Mouse (Mus musculus): Measurements from ENCODE around the gene Dmbx1. TPM values are rescaled to one million over a fixed set of nuclear protein-coding genes. Genes with fewer than 3 reads are reported as not detected.

Dmbx1 gene
- polyA plus RNA-seq (2012; rRNA removed), result not detected in 2 replicates
- not detected in 2 replicates for polyA plus RNA-seq (2014; fragmentation: Nextera tagmentation; extraction: Ambion mirVana)

DNA sequence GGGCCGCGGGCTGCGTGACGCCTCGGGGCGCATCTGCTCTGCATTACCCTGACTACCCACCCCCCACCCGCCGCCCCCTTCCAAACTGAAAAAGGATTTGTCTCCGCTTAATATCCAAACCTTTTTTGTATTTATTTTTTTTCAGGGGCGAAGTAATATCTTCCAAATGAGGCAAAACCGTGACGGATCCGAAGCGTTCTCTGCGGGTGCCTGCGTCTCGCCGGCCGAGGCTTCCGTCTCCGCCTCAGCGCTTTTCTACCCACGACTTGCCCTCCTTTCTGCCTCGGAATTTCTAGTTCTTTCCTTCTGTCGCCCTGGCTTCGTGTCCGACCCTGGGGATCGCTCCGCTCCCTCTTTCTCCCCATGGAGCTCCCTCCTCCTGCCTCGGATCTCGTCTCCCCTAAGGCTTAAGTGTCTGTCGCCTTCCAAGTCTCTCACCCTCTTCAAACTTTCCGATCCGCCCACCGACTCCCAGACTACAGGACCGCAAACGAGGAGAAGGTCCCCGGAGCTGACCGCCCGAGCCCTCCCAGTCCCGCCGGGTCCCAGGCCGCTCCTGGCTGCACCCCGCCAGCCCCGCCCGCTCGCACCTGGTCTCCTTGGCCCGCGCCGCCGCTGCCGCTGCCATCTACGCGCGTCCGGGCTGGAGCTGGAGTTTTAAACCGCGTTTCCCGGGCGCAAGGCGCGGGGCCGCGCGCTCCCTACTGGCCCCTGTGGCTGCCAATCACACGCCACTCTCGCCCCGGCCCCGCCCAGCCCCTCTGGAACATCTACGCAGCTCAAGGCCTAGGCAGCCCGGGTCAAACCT is at the start of gene Dmbx1:
TSS of gene Dmbx1 (minus strand) at position 632 of the 808 bp plus-strand sequence.
- Histone ChIP-seq H3K9ac (replicated peaks) (no peak within 1 kb of the TSS), H3K4me3 (ENCODE audit: insufficient read depth in 1 of 2, low read depth in 2 of 2, low read length in 2 of 2) (peak within 1 kb of the TSS in 1 of 2 experiments; percentile 10; a peak in 1 of 4 replicates), H3K4me1 (replicated peaks; ENCODE audit: control insufficient read depth in 2 of 2, insufficient read depth in 2 of 2, low read length in 1 of 2) (no peaks in the 10 kb centered on the region), H3K4me2 (ENCODE audit: low read depth) (peak within 1 kb of the TSS; percentile 24; the same call in 1 of the 2 replicates), H3K27me3 (ENCODE audit: control insufficient read depth, insufficient read depth, low read length) (peaks cover 99% of the 10 kb centered on the region), H3K9me3 (ENCODE audit: control insufficient read depth, low read length) (no peaks in the 10 kb centered on the region), H3K36me3 (replicated peaks; ENCODE audit: control insufficient read depth, insufficient read depth, low read depth) (no peaks in the 10 kb centered on the region), H3K27ac (no peak within 1 kb of the TSS)
- DNase-seq (ENCODE audit: low read depth in 3 of 3, low spot score in 3 of 3), result no peak
- no peak for ATAC-seq (ENCODE audit: insufficient read depth)
- TF ChIP-seq EP300 (IDR thresholded peaks at IDR 0.05; ENCODE audit: low read depth) (no peak), CTCF (IDR thresholded peaks at IDR 0.05; ENCODE audit: low read depth) (no peak)
- 1% methylated on average over 71 of the region's 71 CpGs for WGBS (ENCODE audit: insufficient replicate concordance)

- WGBS (ENCODE audit: insufficient replicate concordance), result 62% methylated on average over 7 of the region's 7 CpGs
- Histone ChIP-seq H3K36me3 (replicated peaks; ENCODE audit: control insufficient read depth, insufficient read depth, low read depth) (no peaks in the 10 kb centered on the region), H3K4me3 (ENCODE audit: insufficient read depth in 1 of 2, low read depth in 2 of 2, low read length in 2 of 2) (no peak overlapping the region), H3K4me2 (ENCODE audit: low read depth) (no peak overlapping the region), H3K27me3 (ENCODE audit: control insufficient read depth, insufficient read depth, low read length) (no peaks in the 10 kb centered on the region), H3K9ac (replicated peaks) (no peak overlapping the region), H3K9me3 (ENCODE audit: control insufficient read depth, low read length) (no peaks in the 10 kb centered on the region), H3K4me1 (replicated peaks; ENCODE audit: control insufficient read depth in 2 of 2, insufficient read depth in 2 of 2, low read length in 1 of 2) (peaks cover 0 to 3% of the 10 kb centered on the region in 2 experiments; a peak in 2 of 4 replicates), H3K27ac (no peak overlapping the region)
- DNase-seq (ENCODE audit: low read depth in 3 of 3, low spot score in 3 of 3) (no peak), ATAC-seq (ENCODE audit: insufficient read depth) (no peak)
- TF ChIP-seq EP300 (IDR thresholded peaks at IDR 0.05; ENCODE audit: low read depth) (no peak), CTCF (IDR thresholded peaks at IDR 0.05; ENCODE audit: low read depth) (no peak)
Observed at GRCm38 (mm10) chr4:115989382-115989781, 49.7 kb upstream of the Dmbx1 start.

DNA sequence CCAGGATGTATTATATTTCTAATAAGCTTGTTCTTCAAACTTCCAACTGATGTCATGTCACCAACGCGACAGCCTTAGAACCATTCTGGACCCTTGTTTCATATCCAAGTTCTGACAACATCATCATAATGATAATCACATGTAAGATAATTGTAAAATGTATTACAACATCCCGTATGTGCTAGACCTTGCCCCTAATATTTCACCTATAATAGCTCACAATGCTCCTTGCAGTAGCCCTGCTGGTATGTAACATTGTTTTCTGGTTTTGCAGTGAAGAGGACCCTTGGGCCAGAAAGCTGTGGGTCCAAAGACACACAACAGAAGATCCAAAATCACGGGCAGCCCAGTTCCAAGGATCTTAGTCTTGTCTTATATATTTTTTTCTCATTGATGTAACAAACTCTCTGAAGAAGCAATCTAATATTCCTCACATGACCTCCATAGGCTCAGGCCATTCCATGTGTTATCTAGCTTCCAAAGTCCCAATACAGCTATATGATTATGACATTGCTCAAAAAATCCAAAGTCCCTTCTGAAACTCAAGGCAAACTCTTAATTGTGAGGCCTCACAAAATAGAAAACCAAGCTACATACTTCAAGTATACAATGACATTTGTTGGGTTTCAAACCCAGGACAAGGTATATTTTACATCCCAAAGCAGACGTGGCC is 48.3 kb upstream of the Dmbx1 start:
- no peak overlapping the region for H3K9ac ChIP-seq (replicated peaks)
- TF ChIP-seq EP300 (IDR thresholded peaks at IDR 0.05; ENCODE audit: low read depth), result no peak
- TF ChIP-seq CTCF (IDR thresholded peaks at IDR 0.05; ENCODE audit: low read depth), result no peak
- no peaks in the 10 kb centered on the region for H3K27me3 ChIP-seq (ENCODE audit: control insufficient read depth, insufficient read depth, low read length)
- no peaks in the 10 kb centered on the region for H3K36me3 ChIP-seq (replicated peaks; ENCODE audit: control insufficient read depth, insufficient read depth, low read depth)
- 59% methylated on average over 5 of the region's 5 CpGs for WGBS (ENCODE audit: insufficient replicate concordance)
- no peak overlapping the region for H3K27ac ChIP-seq
- no peaks in the 10 kb centered on the region for H3K9me3 ChIP-seq (ENCODE audit: control insufficient read depth, low read length)
- DNase-seq (ENCODE audit: low read depth in 3 of 3, low spot score in 3 of 3) (no peak), ATAC-seq (ENCODE audit: insufficient read depth) (no peak)
- H3K4me3 ChIP-seq (ENCODE audit: insufficient read depth in 1 of 2, low read depth in 2 of 2, low read length in 2 of 2), result no peak overlapping the region
- no peak overlapping the region for H3K4me2 ChIP-seq (ENCODE audit: low read depth)
- H3K4me1 ChIP-seq (replicated peaks; ENCODE audit: control insufficient read depth in 2 of 2, insufficient read depth in 2 of 2, low read length in 1 of 2), result peaks cover 0 to 3% of the 10 kb centered on the region in 2 experiments; a peak in 2 of 4 replicates

GRCm38 (mm10) chr4:115987436-115987835 is 47.7 kb upstream of the Dmbx1 start:
- Histone ChIP-seq H3K27ac (no peak overlapping the region), H3K4me3 (ENCODE audit: insufficient read depth in 1 of 2, low read depth in 2 of 2, low read length in 2 of 2) (no peak overlapping the region), H3K36me3 (replicated peaks; ENCODE audit: control insufficient read depth, insufficient read depth, low read depth) (no peaks in the 10 kb centered on the region), H3K4me2 (ENCODE audit: low read depth) (no peak overlapping the region), H3K27me3 (ENCODE audit: control insufficient read depth, insufficient read depth, low read length) (no peaks in the 10 kb centered on the region), H3K9me3 (ENCODE audit: control insufficient read depth, low read length) (no peaks in the 10 kb centered on the region), H3K9ac (replicated peaks) (no peak overlapping the region), H3K4me1 (replicated peaks; ENCODE audit: control insufficient read depth in 2 of 2, insufficient read depth in 2 of 2, low read length in 1 of 2) (peaks cover 0 to 3% of the 10 kb centered on the region in 2 experiments; a peak in 2 of 4 replicates)
- ATAC-seq (ENCODE audit: insufficient read depth) (no peak), DNase-seq (ENCODE audit: low read depth in 3 of 3, low spot score in 3 of 3) (no peak)
- no peak for TF ChIP-seq EP300 (IDR thresholded peaks at IDR 0.05; ENCODE audit: low read depth)
- no peak for TF ChIP-seq CTCF (IDR thresholded peaks at IDR 0.05; ENCODE audit: low read depth)
- WGBS (ENCODE audit: insufficient replicate concordance), result 72% methylated on average over 1 of the region's 1 CpGs

DNA sequence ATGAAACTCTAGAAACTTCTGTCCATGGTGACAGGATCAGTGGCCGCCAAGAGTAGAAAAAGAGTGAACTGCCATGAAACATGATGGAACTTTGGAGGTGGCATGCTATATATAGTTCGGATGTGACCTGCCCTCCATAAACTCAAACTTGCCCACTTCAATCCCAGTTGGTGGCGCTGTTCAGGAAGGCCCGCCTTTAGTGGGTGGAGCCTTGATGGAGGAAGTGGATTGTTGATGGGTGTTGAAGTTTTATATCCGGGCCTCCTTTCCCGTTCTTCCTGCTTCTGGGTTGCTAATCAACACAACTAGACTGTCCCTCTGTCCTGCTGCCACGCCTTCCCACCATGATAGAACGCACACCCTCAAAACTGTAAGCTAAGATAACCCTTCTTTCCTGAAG is 45.2 kb upstream of the Dmbx1 start:
- ATAC-seq (ENCODE audit: insufficient read depth) (no peak), DNase-seq (ENCODE audit: low read depth in 3 of 3, low spot score in 3 of 3) (no peak)
- no peaks in the 10 kb centered on the region for H3K36me3 ChIP-seq (replicated peaks; ENCODE audit: control insufficient read depth, insufficient read depth, low read depth)
- H3K9me3 ChIP-seq (ENCODE audit: control insufficient read depth, low read length), result no peaks in the 10 kb centered on the region
- peaks cover 13% of the 10 kb centered on the region for H3K27me3 ChIP-seq (ENCODE audit: control insufficient read depth, insufficient read depth, low read length)
- H3K4me3 ChIP-seq (ENCODE audit: insufficient read depth in 1 of 2, low read depth in 2 of 2, low read length in 2 of 2), result no peak overlapping the region
- no peak overlapping the region for H3K4me2 ChIP-seq (ENCODE audit: low read depth)
- no peak overlapping the region for H3K9ac ChIP-seq (replicated peaks)
- no peak for TF ChIP-seq EP300 (IDR thresholded peaks at IDR 0.05; ENCODE audit: low read depth)
- TF ChIP-seq CTCF (IDR thresholded peaks at IDR 0.05; ENCODE audit: low read depth), result 0 out of 2 replicates have a peak, but pooled peaks have one; percentile 19
- peaks cover 0 to 3% of the 10 kb centered on the region in 2 experiments; a peak in 2 of 4 replicates for H3K4me1 ChIP-seq (replicated peaks; ENCODE audit: control insufficient read depth in 2 of 2, insufficient read depth in 2 of 2, low read length in 1 of 2)
- H3K27ac ChIP-seq, result no peak overlapping the region
- WGBS (ENCODE audit: insufficient replicate concordance), result 21% methylated on average over 8 of the region's 8 CpGs

Measured in liver, embryonic 14.5 days (tissue).